Mouse (Mus musculus): ENCODE measurements at regions not wholly inside any gene's neighbourhood (a gene's known extent, or its start where the extent isn't known, plus 50 kb on each side); places are given as distances from the start of the nearest gene placed in this dataset.

- no peak for DNase-seq (ENCODE audit: low spot score in 2 of 2)
Observed at GRCm38 (mm10) chr14:46300546-46300945, 78.7 kb upstream of the Gm15217 start.

GRCm38 (mm10) chr14:46302601-46303000 lies 76.6 kb upstream of the Gm15217 start:
- no peak for DNase-seq (ENCODE audit: low spot score in 2 of 2)

- no peak for DNase-seq (ENCODE audit: low spot score in 2 of 2)
Observed at GRCm38 (mm10) chr14:46305267-46305666, 73.9 kb upstream of the Gm15217 start.

DNA sequence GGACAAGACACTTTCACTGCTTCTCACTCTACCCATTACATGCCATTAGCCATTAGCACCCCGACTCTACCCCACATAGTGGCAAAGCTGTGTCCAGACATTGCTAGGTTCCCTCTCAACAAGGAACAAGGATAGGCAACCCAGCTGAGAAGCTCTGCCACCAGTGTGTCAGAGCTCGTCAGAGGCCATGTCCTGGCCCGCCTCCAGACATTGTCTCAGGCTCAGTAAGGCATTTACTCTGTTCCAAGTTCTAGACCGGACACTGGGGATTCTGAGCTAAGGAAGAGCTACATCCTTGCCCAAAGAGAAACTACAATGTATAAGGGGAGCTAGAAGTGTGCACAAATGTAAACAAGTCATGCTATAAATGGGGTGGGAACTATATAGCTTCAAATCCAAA lies 66.2 kb upstream of the Gm15217 start:
- no peak for DNase-seq (ENCODE audit: low spot score in 2 of 2)

DNA sequence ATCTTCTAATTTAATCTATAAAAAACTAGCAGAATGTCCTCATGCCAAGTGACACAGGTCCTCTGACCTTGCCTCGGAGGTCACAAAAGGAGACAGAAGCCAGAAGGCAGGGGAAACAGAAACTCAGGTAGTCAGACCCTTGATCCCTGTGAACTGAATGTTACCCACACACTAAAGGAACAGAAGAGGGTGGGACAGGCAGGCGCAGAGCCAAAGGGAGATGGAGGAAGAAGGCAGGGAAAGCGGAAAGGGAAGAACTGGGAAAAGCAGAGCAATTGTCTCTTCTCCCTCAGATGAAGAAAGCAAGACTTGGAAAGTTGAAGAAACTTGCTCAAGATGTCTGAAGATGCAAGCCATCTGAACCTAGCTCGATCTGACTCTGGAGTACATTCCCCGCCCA lies 62.7 kb upstream of the Gm15217 start:
- DNase-seq (ENCODE audit: low spot score in 2 of 2) = no peak

DNA sequence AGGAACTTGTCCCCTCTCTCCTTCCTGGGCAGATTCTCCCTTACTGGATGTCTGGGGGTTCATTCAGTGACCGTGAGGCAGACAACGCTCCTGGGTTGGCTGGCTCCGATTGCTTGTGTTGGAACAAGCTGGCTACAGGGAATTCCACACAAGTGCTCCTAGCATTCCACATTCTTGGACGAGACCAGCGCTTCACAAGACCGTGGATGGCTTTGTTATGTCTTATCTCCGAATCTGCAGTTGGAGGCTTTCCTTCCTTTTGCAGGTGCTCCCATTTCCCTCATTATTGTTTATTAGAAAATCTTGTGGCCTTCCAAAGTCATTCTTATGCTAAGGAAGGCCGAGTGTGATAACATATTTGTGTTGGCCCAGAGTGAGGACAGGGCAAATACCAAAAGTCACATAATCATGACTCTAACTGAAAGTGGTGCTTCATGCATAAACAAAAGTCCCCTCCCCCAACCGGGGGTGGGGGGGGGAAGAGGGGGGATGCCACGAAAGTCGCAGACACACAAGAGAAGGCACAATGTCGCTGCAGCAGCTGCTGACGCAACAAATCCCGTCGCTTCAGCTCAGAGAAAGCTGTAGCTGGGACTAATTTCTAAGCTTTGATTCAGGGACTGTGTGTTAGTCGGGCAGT lies 61.7 kb upstream of the Gm15217 start:
- DNase-seq (ENCODE audit: low spot score in 2 of 2) = no peak

DNA sequence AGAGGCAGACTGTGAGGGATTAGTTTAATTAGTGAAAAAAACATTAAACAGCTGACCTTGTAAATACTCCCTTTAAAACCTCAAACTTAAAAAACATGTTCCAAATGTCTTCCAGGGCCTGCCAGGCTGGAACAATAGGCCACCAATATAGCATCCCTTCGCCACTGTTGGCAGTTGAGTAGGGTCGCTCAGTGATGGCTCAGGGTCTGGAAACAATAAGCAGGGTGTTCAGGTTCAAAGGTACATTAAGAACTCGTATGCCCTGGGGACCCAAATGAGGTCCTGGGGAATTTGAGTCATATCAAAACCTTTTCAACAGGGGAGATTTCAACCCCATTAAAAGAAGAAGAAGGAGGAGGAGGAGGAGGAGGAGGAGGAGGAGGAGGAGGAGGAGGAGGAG lies 51.1 kb upstream of the Gm15217 start:
- DNase-seq (ENCODE audit: low spot score in 2 of 2) = no peak
